Mouse (Mus musculus): Measurements from ENCODE around the gene Gm11985. TPM values are rescaled to one million over a fixed set of nuclear protein-coding genes. Genes with fewer than 3 reads are reported as not detected.
A peak's percentile ranks its signal among the peaks of the same experiment; 100 is the strongest.

The Gm11985 gene
- polyA plus RNA-seq, 1 experiment from 2014 or later, result not detected

DNA sequence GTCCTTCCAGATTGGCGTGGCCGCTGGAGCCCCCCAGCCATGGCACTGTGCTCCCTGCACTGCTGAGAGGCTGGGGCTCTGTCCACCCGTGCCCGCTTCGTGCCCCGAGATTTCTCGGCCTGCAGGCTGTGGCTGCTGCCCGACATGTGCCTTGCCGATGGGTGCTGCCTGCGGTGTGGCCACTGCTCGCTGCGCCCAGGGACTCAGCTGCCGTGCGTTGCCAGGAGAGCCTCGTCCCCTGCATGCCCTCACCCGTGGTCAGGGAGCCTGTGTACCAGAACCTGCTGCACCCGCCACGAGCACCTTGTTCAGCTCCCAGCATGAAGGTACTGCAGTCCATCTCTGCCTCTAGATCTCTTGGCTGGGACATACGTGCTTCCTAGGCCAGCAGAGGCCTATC is 9.6 kb upstream of the Gm11985 start:
- Histone ChIP-seq H3K4me1 (0 out of 2 replicates have a peak, but pooled peaks cover 8% of the 10 kb centered on the region), H3K27me3 (ENCODE audit: low read depth, poor library complexity, severe bottlenecking) (no peaks in the 10 kb centered on the region), H3K9me3 (replicated peaks) (no peaks in the 10 kb centered on the region), H3K27ac (peak overlapping the region; percentile 11; the same call in 1 of the 2 replicates), H3K4me3 (no peak overlapping the region), H3K36me3 (no peaks in the 10 kb centered on the region)
- DNase-seq (ENCODE audit: low spot score), result no peak
- 92% methylated on average over 19 of the region's 19 CpGs for WGBS

DNA sequence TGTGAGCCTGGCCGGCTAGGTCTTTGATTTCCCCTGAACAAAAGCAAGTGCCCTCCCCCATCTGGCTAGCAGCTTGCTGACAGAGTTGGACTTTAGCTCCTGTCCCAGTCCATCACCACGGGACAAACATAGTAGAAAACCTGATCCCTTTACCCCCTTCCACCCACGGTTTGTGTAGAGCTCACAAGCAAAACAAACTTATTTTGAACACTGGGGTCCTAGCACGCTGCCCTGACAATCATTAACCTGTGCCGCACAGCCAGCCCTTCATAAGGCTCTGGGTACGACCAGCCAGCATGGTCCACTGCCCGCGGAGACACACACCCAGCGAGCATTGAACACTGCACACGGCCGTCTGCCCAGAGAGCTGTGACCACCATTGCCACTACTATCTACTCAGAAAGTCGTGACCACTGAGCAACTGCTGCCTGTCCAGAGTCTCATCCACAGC is 9.1 kb upstream of the Gm11985 start, which contains the start of gene Igfbp1:
Gene Igfbp1 (plus strand): TSS at position 292 of the 451 bp plus-strand sequence.
- WGBS, result 71% methylated on average over 12 of the region's 12 CpGs
- H3K4me3 ChIP-seq, result no peak within 1 kb of the TSS
- H3K27ac ChIP-seq, result peak within 1 kb of the TSS; percentile 11; the same call in 1 of the 2 replicates
- H3K27me3 ChIP-seq (ENCODE audit: low read depth, poor library complexity, severe bottlenecking), result no peaks in the 10 kb centered on the region
- H3K9me3 ChIP-seq (replicated peaks), result no peaks in the 10 kb centered on the region
- DNase-seq (ENCODE audit: low spot score), result no peak
- no peaks in the 10 kb centered on the region for H3K36me3 ChIP-seq
- H3K4me1 ChIP-seq, result 0 out of 2 replicates have a peak, but pooled peaks cover 8% of the 10 kb centered on the region

DNA sequence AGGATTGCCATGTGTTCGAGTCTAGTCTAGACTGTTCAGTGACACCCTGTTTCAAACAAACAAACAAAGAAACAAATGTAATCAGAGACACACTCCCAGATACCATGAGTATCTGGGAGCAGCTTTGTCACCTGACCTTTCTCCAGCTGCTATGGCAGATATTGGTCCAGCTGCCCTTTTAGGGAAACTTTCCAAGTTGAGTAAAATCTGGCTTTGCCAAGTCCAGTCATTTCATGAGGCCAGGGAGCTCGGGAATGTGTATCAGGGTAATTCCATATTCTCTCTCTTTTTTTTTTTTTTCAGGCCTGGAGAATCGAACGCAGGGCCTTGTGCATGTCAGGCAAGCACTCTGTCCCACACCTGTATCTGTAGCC is 6.9 kb upstream of the Gm11985 start:
- Histone ChIP-seq H3K36me3 (no peaks in the 10 kb centered on the region), H3K27me3 (ENCODE audit: low read depth, poor library complexity, severe bottlenecking) (no peaks in the 10 kb centered on the region), H3K27ac (no peak overlapping the region), H3K4me1 (0 out of 2 replicates have a peak, but pooled peaks cover 8% of the 10 kb centered on the region), H3K4me3 (no peak overlapping the region), H3K9me3 (replicated peaks) (no peaks in the 10 kb centered on the region)
- WGBS, result 93% methylated on average over 4 of the region's 4 CpGs
- no peak for DNase-seq (ENCODE audit: low spot score)

DNA sequence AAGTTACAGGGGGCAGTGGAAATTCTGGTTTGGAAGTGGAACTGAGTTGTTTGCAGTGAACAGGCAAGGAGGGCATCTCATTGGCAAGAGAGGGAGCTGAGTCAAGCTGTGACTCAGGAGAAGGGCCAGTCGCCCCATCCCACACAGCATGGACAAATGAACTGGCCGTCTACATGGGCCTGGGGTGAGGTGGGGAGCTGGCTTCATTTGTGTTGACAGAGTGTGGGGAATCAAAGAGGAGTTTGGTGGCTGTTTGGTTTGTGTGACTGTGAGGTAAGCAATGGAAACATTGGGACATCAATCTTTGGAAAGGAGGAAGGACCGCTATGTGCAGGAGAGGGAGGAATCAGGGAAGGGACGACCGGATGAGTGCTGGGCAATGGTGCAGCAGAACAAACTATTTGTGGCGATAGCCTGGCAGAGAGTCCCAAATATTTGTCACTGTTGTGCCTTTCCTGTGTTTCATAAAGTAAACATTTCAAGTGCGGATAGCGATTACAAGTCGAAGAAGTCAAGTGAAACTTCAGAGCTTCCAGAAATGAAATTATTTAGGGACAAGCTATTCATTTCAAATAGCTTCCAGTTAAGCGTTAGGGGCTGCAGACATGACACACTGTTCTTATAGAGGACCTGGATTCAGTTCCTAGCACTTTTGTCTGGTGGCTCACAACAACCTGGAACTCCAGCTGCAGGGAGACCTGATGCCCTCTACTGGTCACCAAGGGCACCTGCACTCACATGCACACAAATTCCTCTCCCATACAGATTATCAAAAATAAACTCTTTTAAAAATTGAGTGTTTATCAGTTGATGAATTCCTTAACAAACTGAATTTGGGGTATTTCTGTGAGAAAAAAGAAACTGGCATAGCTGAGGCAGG is 6.3 kb upstream of the Gm11985 start:
- no peak for DNase-seq (ENCODE audit: low spot score)
- Histone ChIP-seq H3K27me3 (ENCODE audit: low read depth, poor library complexity, severe bottlenecking) (no peaks in the 10 kb centered on the region), H3K9me3 (replicated peaks) (no peaks in the 10 kb centered on the region), H3K36me3 (no peaks in the 10 kb centered on the region), H3K4me3 (no peak overlapping the region), H3K4me1 (peaks cover 11% of the 10 kb centered on the region; the same call in 1 of the 2 replicates), H3K27ac (no peak overlapping the region)
- 93% methylated on average over 10 of the region's 10 CpGs for WGBS

DNA sequence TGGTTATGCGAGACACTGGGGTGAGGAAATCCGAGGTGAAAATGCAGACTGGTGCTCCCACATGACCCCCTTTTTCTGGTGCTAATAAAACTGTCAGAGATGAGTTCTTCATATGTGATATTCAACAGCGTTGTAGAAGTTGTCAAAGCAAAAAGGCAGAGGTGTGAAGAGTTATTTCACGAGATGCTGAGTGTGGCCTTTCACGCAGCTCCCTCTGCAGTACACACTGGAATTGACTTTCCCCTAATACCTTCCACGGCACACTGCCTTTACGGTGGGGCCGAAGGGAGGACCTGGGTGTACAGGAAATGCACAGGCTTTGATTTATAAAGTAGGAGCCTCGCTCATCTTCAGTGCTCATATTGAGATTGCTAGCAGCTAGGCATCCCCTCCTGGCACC is 4.8 kb upstream of the Gm11985 start:
- Histone ChIP-seq H3K27ac (no peak overlapping the region), H3K36me3 (no peaks in the 10 kb centered on the region), H3K4me3 (no peak overlapping the region), H3K4me1 (peaks cover 11% of the 10 kb centered on the region; the same call in 1 of the 2 replicates), H3K9me3 (replicated peaks) (no peaks in the 10 kb centered on the region), H3K27me3 (ENCODE audit: low read depth, poor library complexity, severe bottlenecking) (no peaks in the 10 kb centered on the region)
- DNase-seq (ENCODE audit: low spot score), result no peak
- 66% methylated on average over 9 of the region's 9 CpGs for WGBS

DNA sequence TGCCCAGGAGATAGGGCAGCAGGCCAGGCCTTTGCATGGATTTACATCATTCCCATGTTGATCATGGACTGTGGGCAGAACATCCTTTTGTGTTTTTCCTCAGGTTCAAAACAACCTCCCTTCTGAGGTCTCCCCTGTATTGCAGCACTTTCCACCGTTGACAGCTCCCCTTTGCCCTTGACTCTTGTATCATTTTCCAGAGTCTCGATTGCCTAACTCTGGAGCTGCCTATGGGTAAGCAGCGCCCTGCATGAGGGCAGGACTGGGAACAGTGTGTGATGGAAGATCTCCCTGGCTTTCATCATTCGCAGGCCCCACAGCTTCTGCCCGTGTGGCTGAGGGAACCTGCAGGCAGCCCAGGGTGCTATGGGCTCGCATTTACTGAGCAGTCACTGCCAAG is 4.3 kb upstream of the Gm11985 start:
- Histone ChIP-seq H3K36me3 (no peaks in the 10 kb centered on the region), H3K27ac (no peak overlapping the region), H3K4me1 (peaks cover 9% of the 10 kb centered on the region; the same call in 1 of the 2 replicates), H3K9me3 (replicated peaks) (no peaks in the 10 kb centered on the region), H3K27me3 (ENCODE audit: low read depth, poor library complexity, severe bottlenecking) (no peaks in the 10 kb centered on the region), H3K4me3 (no peak overlapping the region)
- 57% methylated on average over 6 of the region's 6 CpGs for WGBS
- DNase-seq (ENCODE audit: low spot score), result no peak

DNA sequence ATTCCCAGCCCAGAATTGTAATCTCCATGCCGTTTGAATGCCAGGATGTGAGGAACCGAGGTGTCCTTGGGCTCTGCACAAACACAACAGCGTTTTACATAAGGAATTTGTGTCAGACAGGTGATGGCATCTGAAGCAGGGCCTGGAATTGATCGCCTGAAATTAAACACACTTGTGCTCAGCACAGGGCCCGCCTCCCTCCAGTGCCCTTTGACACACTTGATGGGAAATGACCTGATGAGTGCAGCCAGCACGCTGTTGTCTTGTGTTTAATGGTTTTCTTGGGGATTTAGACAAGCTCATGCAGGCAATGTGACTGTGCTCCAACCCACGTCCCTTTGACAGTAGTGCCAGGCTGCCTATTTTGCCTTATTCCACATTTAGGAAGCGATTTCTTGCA is 897 bp downstream of the Gm11985 start:
- no peak overlapping the region for H3K27ac ChIP-seq
- 36% methylated on average over 8 of the region's 8 CpGs for WGBS

DNA sequence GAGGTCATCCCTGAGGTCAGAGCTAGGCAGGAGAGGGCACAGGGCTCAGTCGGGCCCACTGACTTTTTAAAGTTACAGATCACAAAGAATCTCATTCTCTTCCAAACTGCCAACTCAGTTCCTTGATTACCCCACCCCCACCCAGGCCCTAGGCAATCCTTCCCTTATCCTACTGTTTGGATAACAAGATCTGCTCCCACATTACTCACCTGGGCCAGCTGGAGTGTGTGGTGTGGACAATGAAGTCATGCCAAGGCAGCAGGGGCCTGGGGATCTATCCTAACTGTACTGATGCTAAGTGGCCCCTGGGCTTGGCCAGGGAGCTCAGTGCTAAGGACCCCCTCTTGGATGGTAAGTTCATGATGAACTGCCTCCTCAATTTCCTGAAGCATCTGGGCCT is 3.9 kb downstream of the Gm11985 start:
- no peaks in the 10 kb centered on the region for H3K9me3 ChIP-seq (replicated peaks)
- no peaks in the 10 kb centered on the region for H3K27me3 ChIP-seq (ENCODE audit: low read depth, poor library complexity, severe bottlenecking)
- H3K27ac ChIP-seq, result no peak overlapping the region
- no peak overlapping the region for H3K4me3 ChIP-seq
- WGBS, result 22% methylated on average over 1 of the region's 1 CpGs
- H3K36me3 ChIP-seq, result no peaks in the 10 kb centered on the region
- DNase-seq (ENCODE audit: low spot score), result no peak
- H3K4me1 ChIP-seq, result peaks cover 11% of the 10 kb centered on the region

More for the DNA sequence above, 897 bp downstream of the Gm11985 start:
- Histone ChIP-seq H3K9me3 (replicated peaks) (no peaks in the 10 kb centered on the region), H3K27me3 (ENCODE audit: low read depth, poor library complexity, severe bottlenecking) (no peaks in the 10 kb centered on the region), H3K36me3 (no peaks in the 10 kb centered on the region), H3K4me1 (peaks cover 14% of the 10 kb centered on the region), H3K4me3 (no peak overlapping the region)
- DNase-seq (ENCODE audit: low spot score), result no peak

DNA sequence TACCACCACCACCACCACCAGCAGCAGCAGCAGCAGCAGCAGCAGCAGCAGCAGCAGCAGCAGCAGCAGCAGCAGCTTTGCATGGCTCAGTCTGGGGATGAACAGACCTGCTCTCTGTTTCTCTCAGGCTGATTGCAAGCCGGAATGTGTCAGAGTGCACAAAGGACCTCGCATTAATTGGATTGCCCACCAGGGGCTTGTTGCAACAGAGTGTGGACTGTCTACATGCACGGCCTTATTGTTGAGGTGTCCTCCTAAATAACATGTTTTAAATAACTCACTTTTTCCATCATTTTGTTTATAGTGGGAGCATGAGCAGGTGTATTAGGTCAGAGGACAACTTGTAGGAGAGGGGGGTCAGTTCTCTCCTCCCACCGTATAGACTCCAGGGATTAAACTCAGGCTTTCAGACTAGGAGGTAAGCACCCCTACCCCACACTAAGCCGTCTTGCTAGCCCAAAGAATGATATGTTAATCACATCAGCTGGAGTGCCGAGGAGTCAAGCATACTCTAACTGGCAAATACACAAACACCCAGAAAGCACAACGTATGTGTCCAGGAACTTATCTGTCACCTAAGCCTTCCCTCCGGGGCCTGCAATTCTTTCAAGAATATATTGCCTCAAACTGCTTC is 5.8 kb downstream of the Gm11985 start:
- H3K4me3 ChIP-seq, result no peak overlapping the region
- no peak for DNase-seq (ENCODE audit: low spot score)
- H3K36me3 ChIP-seq, result no peaks in the 10 kb centered on the region
- no peaks in the 10 kb centered on the region for H3K27me3 ChIP-seq (ENCODE audit: low read depth, poor library complexity, severe bottlenecking)
- H3K9me3 ChIP-seq (replicated peaks), result no peaks in the 10 kb centered on the region
- no peak overlapping the region for H3K27ac ChIP-seq
- WGBS, result 71% methylated on average over 8 of the region's 8 CpGs
- H3K4me1 ChIP-seq, result peaks cover 10% of the 10 kb centered on the region

DNA sequence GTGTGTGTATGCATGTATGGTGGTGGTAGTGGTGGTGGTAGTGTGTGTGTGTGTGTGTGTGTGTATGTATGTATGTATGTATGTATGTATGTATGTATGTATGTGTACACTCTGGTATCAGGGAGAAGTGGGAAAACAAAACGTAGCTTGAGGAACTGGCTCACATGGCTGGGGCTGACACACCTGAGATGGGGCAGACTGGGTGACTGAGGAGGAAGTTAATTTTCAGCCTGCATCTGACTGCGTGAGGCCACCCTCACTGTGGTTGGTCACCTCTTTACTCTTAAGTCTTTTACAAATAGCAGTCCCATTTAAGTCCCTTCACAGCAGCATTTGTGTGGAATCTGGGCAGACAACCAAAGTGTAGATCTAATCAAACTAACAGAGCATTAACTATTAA is 9.1 kb downstream of the Gm11985 start:
- H3K9me3 ChIP-seq (replicated peaks), result no peaks in the 10 kb centered on the region
- H3K4me1 ChIP-seq, result no peaks in the 10 kb centered on the region
- no peak overlapping the region for H3K4me3 ChIP-seq
- no peaks in the 10 kb centered on the region for H3K27me3 ChIP-seq (ENCODE audit: low read depth, poor library complexity, severe bottlenecking)
- 93% methylated on average over 2 of the region's 2 CpGs for WGBS
- H3K27ac ChIP-seq, result no peak overlapping the region
- DNase-seq (ENCODE audit: low spot score), result no peak
- no peaks in the 10 kb centered on the region for H3K36me3 ChIP-seq

DNA sequence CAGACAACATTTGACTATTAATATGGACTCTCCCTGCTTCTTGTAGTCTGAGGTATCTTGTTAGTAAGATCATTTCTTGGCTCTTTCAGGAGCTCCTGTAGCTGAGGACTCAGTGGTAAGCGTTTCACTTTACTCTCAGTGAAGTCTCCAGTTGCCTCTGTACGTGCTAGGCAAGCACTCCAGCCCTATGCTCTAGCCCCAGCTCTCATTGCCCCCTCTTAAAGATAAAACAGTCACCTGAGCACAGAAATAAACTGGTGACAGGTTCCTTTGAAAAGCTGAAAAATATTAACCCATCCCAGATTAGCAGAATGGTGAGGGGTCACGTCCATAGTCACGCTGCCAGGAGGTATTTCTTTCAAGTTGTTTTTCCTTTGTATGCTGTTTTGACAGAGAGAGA is 9.6 kb downstream of the Gm11985 start:
- Histone ChIP-seq H3K27me3 (ENCODE audit: low read depth, poor library complexity, severe bottlenecking) (no peaks in the 10 kb centered on the region), H3K4me1 (no peaks in the 10 kb centered on the region), H3K4me3 (no peak overlapping the region), H3K36me3 (no peaks in the 10 kb centered on the region), H3K9me3 (replicated peaks) (no peaks in the 10 kb centered on the region), H3K27ac (no peak overlapping the region)
- DNase-seq (ENCODE audit: low spot score), result no peak
- WGBS, result 74% methylated on average over 4 of the region's 4 CpGs

DNA sequence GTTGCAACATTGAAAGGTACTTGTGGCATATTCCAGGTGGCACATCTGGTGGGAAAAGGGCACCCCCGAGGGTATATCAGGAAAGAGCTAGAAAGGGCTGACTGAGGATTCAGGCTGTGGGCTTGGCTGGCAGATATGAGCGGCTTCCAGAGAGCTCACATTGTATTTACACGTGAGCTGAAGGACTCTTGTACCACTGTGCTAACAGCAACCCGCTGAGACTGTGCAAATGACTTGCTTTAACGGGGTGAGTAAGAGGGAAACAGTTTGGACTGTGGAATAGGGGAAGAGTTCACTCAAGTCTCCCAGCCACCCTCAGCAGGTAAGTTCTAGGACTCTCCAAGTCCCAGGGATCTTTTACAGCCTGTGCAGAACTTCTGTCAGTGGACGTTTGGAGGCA is 14.7 kb downstream of the Gm11985 start:
- H3K36me3 ChIP-seq, result no peaks in the 10 kb centered on the region
- 83% methylated on average over 6 of the region's 6 CpGs for WGBS

DNA sequence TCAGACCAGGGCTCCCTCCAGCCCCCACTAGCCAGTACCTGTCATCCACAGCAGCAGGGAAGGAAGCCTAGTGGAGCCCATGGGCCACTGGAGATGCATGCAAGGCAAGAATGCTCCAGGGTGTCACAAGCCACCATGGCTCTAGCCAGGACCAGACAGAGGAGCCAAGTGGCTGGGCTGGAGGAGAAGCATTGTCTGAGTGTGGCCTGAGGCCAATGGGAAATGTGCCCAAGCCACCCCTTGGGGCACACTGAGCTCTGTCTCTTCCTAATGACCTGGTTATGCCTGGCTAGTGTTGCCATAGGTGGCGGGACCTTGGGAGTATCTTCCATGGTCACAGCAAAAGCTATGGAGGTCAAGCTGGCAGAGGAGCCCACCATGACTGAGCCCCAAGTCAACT is 18.7 kb downstream of the Gm11985 start:
- no peaks in the 10 kb centered on the region for H3K9me3 ChIP-seq (replicated peaks)
- H3K36me3 ChIP-seq, result no peaks in the 10 kb centered on the region
- H3K27me3 ChIP-seq (ENCODE audit: low read depth, poor library complexity, severe bottlenecking), result no peaks in the 10 kb centered on the region
- H3K4me1 ChIP-seq, result no peaks in the 10 kb centered on the region
- H3K27ac ChIP-seq, result no peak overlapping the region
- 86% methylated on average over 1 of the region's 1 CpGs for WGBS
- DNase-seq (ENCODE audit: low spot score), result no peak
- H3K4me3 ChIP-seq, result no peak overlapping the region

More for the DNA sequence above, 14.7 kb downstream of the Gm11985 start:
- Histone ChIP-seq H3K9me3 (replicated peaks) (no peaks in the 10 kb centered on the region), H3K4me3 (no peak overlapping the region), H3K27ac (no peak overlapping the region), H3K4me1 (no peaks in the 10 kb centered on the region), H3K27me3 (ENCODE audit: low read depth, poor library complexity, severe bottlenecking) (no peaks in the 10 kb centered on the region)
- no peak for DNase-seq (ENCODE audit: low spot score)

Data from limb, embryonic 10.5 days (tissue).